Mouse (Mus musculus) lung, adult 18-20 months (tissue): ENCODE measurements around the gene Gm28043.
"Not testable (repeated sequence)": the region's sequence is repeated elsewhere in the genome, so short reads cannot be mapped to it uniquely, and the experiment has no call there.

Experiments used
- DNase-seq, 2 experiments: peaks; one replicate each; pipeline ENCODE4 v3.0.0; 2022; ENCODE audit warnings: mixed read lengths in 2 of 2

Gm28043 gene

DNA sequence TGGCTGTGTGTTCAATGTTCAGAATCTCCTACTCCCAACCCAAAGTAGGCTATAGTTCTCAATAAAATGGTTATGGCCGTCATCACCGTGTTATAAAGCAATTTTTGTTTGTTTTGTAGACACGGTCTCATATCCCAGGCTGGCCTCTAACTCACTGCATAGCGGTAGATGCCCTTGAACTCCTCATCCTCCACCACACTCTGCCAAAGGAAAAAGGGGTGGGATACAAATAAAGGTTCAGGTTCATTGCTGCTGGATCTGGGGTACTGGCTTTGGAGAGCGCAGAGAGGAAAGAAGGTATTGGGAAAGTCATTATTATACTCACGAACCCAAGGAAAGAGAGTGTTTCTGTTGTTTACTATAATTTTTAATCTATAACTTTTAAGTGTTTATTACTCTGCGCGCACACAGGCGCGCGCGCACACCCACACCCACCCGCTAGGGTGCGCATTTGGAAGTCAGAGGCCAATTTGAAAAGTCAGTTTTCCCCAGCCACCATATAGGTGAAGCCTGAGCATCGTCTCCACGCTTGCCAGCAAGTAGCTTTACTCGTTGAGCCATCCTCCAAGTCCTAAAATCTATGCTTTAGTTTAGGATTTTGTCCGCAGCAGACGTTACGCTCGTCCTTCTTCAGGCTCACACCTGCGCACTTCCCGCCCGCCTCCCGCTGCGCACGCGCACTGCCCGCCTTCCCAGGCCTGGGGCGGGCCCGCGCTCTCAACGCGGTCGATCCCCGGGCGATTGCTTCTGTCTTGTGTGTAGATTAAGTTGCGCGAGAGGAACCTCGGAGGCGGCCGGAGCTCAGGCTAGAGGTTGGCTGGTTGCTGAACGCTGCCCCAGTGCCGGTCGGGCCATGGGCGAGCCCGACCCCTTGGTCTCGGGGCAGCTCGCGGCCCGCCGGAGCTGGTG, at the start of gene Gm28043, which contains the start of gene Rnf8:
Gm28043 (plus strand) TSS at position 762 of the 909 bp plus-strand sequence.
Rnf8 (plus strand) TSS at position 676 of the 909 bp plus-strand sequence.
- peak; percentile 92 to 94 for DNase-seq

DNA sequence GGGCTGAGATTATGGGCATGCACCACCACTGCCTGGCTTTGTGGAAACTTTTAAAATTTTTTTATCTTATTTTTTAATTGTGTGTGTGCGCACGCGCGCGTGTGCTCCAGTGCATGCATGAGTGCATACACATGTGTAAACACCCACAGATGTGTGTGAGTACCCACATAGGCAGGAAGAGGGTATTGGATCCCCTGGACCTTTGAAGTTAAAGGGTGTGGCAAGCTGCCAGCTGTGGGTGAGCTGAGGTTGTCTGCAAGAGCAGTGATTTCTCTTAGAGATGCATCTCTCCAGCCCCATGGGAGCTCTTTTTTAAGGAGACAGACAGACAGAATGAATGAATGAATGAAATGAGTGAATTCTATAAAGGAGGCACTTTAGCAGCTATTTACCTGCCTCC, 49.2 kb upstream of the Gm28043 start:
- no peak for DNase-seq

DNA sequence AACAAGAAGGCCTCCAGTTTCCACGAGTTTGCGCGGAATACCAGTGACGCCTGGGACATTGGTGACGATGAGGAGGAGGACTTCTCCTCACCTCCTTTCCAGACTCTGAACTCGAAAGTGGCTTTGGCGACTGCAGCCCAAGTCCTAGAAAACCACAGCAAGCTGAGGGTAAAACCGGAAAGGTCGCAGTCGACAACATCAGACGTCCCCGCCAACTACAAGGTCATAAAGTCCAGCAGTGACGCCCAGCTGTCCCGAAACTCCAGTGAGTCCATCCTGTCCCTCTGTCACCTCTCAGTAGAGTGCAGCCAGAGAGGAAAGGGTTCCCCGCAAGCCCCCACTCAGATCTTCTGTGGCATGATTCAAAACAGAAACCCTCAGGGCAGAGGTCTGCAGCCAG, 46.2 kb upstream of the Gm28043 start:
- no peak for DNase-seq

DNA sequence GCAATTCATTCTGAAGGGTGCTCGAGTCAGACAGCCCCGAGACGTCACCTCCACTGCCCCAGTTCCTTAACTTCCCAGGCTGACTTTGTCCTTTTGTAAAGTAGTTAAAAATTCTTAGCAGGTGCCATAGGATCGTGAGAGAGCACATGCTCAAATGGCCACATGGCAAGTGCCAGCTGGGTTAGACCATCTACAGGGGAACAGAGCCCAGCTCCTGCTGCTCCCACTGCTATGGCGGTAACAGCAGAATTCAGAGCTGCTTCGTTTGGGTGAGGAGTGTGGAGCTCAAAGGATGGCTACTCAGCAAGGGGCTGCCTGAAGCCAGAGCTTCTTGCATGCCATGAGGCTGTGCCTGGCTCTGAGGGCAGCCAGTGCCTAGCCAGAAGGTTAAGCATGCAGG, 44.8 kb upstream of the Gm28043 start:
- DNase-seq = no peak

DNA sequence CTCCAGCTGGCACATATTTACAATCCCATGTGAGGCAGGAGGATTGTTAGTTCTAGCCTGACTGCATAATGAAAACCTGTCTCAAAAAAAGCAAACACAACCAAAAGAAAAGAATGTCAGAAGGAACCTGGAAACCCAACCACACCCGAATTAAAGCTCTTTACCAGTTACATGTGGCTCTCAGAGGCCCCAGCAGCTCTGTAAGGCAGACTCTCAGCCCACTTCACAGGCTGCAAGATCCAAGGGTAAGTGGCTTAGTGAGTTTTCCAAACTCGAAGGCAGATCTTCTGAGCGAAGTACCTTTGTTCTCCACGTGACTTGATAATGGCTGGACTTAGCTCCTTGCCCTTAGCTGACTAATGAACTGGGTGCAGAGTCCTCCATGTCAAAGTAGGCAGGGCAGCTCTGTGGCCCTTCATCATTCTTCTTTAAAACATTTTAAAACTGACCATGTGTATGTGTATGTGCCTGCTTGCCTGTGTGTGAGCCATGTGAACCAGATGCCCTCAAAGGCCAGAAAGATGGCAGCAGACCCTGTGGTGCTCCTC, 35.0 kb upstream of the Gm28043 start:
- peak in 1 of 2 experiments; percentile 50 for DNase-seq

DNA sequence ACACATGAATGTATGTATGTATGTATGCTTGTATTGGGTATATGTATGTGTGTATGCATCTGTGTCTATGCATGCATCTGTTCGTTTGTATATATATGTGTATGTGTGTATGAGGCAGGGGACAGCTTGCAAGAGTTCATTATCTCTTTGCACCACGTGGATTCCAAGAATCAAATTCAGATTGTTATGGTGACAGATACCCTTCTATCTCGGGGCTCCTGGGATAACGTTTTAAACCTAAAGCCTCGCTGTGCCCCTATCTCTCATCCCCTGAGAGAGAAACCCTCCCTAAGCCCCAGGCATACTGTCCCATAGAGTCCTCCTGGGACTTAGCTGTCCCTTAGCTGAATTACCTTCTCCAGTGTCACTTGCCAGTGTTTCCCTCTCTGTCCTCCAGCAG, 31.1 kb upstream of the Gm28043 start:
- no peak for DNase-seq

DNA sequence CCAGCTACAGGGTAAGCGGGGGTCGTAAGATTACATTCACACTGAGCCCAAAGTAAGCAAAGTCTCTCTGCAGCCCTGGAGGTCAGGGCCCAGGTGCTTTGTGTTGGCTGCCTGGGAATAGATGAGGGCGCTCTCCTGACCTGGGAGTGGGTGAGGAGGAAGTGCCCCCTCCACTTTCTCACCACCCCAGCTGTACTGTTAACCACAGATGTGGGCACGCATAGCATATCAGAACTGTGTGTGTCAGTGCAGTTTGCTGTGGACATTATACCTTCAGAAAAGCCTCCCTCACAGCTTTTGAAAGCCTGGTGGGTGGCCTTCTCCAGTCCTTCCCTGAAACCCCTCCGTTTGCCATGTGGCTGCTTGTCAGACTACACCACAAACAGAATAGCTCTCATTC, 30.4 kb upstream of the Gm28043 start:
- no peak for DNase-seq

DNA sequence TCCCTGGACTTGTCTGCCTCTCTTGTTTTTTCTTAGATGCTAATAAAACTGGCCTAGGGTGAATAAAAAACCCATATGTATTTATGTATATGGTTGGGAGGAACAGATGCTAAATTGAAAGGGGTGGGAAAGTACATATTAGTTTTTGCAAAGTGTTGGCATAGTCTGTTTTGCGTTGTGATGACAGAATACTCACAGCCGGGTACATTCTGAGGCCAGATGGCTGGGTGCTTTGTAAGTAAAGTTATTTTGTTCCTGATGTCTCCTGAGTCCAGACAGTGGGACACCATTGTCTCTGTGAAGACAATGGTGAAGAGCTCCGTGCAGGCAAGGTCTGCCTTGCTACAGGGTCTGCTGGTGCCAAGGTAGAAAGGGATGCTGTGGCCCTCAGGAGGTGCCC, 29.9 kb upstream of the Gm28043 start:
- no peak for DNase-seq

DNA sequence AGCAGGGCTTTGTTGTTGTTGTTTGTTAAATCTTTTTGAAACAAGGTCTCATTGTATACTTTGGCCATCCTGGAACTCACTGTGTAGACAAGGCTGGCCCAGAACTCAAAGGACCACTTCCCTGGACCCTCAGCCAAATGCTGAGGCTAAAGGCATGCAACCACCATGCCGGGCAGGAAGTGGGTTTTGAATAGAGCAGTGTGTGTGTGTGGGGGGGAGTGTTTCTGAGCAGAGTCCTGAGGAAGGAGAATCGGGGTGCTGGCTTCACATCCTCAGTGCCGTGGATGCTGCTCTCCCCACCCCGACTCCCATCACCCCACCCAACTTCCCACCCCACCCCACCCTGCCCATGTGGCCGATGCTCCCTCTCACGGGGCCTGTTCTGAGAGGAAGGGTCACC, 29.2 kb upstream of the Gm28043 start:
- no peak for DNase-seq

DNA sequence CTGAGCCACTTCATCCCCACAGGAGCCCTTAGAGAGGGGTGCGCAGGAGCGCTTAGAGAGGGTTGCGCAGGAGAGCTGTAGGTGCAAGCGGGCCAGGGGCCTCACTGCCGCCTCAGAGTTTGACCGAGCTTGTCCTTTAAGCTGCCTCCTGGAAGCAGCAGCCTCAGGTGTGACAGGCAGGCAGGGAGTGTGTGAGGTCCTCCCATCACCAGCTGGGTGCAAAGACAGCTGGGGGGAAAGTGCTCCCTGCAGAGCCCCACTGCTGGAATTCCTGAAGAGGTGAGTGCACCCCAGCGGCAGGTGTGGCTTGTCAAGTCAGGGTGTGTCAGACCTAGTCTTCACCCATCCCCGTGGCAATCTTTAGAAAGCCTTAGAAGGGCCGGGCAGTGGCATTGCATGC, 27.8 kb upstream of the Gm28043 start:
- DNase-seq = no peak

DNA sequence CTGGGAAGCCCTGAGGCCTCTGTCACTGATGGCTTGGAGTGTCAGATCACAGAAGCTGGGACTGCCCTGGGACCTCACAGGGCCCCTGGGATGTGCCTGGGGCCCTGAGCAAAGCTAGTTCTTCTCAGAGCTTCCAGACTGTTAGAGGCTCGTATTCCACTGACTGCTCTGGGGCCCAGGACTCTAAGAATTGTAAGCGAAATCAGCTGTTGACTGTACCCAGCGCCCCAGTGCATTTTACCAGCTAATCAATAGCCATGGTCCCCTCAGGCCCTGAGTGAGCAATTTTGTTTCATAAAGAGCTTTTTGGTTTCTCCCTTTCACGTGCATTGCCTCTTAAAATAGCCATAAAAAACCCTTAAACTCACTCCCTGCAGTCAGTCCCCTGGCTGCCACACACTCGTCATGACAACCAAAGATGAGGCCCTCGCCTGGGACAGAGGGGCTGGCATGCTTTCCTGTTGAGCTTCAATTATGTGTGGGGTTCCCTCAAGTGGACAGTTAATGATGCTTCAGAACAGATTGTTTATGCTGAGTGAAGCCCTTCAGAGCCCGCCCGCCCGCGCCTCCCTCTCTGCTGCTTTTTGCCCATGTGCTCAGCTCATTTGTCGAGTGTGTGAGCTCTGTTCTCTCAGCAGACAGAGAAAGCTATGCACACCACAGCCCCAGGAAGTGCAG, 25.3 kb upstream of the Gm28043 start:
- DNase-seq = no peak

DNA sequence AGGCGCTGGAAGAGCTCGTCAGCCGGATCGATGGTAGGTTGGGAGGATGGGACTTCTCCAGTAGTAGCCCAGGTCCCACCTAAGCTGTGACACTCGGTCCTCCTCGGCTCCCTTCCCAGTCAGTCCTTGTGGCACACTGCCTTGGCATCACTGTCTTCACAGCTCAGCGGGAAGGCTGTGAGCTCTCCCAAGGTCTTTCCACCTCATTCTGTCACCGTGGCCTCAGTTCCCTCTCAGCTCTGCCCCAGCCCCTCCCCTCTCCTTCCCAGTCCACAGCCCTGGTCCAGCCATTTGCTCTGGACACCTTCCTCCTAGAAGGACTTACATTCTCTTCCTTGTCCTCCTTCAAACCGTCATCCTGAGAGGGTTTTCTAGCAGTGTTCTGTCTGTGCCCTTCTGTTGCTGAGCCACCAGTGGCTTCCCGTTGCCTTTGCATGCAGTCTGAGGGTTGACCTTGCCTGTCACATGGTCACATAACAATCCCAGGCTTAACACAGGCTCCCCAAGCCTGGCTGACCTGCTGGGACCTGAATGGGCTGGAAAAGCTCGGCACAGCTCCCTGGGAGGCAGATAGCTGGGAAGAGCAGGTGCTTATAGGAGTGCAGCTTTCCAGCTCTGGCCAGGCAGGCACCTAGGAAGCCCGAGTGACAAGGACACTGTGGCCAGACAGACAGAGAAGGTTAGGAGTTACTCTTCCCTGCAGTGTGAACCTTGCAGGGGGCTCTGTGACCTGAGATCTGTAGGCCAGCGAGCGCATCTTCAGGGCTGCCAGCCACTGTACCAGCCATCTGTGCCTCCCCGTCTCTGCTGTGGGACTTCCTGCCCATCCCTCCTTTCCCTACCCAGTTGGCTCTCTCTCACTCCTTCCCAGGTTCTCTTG, 18.5 kb upstream of the Gm28043 start:
- DNase-seq = no peak

DNA sequence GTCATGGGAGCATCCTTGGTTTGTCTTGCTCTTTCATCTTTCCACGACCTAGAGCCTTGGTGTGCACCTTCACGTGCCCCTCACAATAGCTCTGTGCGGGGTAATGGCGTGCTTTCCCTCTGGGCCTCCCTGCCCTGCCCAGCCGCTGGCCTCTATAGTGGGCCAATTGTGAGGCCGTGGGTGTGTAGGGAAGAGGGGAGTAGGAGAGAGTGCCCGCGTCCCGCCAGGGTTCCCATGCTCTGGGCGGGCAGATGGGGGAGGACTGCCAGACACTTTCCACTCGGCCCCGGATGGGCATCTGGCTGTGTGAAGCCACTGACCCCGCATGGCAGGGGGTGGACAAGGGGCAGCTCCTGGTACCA, 17.9 kb upstream of the Gm28043 start:
- DNase-seq = no peak

DNA sequence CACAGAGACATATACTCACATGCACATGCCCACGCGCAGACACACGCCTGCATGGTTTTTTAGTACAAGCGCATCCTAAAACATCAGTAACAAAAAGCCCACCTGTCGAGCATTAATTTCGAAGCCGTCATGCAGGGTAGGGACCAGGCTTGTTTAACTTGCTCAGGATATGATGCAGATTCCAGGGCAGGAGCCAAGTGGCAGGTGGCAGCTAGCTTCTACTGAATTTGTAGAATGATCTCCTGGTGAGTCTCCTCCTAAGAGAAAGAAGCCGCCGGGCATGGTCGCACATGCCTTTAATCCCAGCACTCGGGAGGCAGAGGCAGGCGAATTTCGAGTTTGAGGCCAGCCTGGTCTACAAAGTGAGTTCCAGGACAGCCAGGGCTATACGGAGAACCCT, 15.6 kb upstream of the Gm28043 start:
- DNase-seq = no peak

DNA sequence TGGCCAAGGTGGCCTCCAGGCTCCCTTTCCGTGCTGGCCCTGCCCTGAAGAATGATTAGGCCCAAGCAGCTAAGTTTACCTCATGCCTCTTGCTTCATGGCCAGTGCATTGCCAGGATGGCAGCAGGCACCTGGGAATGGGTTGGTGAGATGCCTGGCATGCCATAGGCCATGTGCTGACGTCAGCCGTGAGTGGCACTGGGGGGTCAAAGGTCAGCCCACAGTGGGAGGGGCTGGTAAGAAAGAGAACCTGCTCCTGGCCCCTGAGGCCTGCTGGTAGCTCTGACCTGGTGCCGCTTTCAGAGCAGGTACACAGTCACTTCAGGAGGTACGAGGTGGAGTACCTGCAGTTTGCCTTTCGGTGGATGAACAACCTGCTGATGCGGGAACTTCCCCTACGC, 15.1 kb upstream of the Gm28043 start:
- peak; percentile 24 to 26 for DNase-seq

DNA sequence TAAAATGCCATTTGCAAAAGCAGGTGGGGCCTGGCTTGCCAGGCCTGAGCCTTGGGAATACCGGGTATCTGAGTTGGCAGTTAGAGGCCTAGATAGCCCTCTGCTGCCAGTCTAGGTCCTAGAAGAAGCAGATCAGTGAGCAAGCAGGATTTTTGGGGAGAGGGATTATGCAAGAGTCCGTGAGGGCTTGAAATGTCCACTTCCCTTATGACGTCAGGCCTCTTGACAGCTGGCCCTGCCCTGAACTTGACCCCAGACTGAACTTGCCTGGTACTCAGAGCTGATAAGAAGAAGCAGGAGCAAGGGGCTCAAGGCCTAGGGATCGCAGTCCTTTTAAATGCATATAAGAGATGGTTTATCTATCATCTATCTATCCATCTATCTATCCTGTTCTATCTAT, 13.3 kb upstream of the Gm28043 start:
- DNase-seq = peak; percentile 83 to 88

DNA sequence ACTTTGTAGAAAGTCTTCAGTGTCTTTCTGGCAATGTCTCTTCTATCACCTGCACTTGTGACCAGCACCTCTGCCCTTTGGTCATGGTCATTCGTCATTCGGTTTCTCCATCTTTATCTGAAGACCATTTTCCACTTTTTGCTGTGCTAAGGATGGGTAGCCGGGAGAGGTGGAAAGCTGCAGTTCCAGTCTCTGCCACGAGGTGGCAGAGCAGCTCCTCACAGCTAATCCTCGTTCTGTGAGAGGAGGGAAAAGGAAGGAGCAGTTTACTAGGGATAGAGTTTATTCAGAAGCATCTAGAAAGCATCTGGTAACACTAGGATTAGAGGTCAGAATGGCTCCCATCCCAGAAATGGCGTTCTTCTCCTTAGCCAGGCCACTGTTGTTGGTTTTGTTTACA, 11.4 kb upstream of the Gm28043 start:
- DNase-seq = peak; percentile 68 to 75

DNA sequence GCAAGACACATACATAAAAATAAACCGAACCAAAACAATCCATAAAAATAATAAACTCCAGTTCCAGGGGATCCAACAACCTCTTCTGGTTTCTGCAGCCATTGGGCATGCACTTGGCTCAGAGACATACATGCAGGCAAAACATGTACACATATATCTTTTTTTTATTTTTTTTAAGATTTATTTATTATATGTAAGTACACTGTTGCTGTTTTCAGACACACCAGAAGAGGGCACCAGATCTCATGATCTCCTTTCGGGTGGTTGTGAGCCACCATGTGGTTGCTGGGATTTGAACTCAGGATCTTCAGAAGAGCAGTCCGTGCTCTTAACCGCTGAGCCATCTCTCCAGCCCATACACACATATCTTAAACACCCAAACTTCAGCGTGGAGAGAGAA, 1.2 kb upstream of the Gm28043 start:
- DNase-seq = not testable (repeated sequence)

DNA sequence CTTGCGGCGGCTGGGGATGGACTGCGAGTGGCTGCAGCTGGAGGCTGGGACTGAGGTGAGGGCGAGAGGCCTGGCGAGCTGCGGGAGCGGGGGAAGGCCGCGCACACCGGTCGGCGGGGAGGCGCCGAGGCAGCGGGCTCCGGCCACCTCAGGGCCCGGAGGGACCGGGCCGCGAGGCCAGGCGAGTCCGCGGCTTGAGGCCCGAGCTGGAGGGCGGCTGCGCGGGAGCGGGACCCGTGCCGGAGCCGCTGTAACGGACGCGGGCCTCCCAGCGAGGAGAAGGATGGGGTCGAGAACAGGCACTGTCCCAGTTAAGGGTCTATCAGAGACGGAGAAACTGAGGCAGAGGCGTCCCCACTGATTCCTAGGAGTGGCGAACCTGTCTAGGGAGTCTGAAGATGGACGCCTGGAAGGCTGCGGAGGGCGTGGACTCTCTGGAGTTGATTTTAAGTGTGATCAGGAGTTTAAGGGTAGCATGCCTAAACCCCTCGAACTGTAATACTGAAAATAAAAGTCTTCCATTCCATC, 412 bp downstream of the Gm28043 start:
- DNase-seq = no peak

DNA sequence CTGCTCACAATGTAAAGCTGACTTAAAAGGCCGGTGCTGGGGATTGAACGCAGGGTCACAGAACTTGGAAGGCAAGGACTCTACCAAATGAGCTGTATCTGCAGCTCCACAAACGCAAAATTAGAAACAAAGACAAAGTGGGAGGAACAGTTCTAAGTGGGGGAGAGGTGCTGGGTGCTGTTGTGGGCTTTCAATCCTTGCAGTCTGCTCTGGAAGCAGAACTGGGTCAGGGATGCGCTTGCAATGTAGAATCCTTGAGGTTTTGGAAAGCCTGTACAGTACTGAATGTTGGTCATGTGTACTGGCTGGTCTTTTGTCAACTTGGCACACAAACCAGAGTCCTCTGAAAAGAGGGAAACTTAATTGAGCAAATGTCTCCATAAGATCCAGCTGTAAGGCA, 940 bp downstream of the Gm28043 start:
- no peak for DNase-seq

DNA sequence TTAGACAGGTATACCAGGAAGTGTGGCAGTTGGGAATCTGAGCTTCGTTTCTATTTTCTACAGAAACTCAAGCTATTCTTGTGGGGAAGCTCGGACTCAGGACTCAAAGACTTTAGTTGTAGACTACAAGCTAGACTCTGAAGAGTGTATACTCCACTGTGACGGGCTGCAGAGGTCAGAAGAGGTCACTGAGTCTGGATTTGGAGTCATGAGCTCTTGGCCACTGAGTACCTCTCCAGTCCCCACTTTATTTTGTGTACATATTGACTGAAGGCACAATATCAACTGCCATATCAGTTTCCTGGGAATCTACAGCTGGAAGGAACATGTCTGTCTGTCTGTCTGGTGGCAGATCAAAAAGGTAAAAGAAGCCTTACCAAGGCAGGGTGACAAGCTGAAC, 4.6 kb downstream of the Gm28043 start:
- DNase-seq = peak; percentile 51 to 68

DNA sequence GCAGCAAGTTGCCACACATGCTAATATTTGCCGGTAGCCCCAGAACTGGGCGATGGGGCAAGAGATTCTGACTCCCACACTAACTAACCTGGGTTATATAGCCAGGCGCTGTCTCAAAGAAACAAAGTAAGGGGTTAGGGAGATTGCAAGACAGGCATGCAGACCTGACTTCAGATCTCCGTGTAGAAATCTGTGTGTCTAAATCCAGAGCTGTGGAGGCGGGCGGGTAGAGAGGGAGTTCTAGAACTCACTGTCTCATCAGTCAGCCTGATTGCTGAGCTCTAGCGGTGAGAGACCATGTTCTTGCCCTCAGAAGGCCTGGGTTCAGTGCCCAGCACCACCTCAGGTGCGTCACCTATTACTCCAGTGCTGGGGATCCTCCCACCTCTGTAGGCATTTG, 8.8 kb downstream of the Gm28043 start:
- DNase-seq = no peak

DNA sequence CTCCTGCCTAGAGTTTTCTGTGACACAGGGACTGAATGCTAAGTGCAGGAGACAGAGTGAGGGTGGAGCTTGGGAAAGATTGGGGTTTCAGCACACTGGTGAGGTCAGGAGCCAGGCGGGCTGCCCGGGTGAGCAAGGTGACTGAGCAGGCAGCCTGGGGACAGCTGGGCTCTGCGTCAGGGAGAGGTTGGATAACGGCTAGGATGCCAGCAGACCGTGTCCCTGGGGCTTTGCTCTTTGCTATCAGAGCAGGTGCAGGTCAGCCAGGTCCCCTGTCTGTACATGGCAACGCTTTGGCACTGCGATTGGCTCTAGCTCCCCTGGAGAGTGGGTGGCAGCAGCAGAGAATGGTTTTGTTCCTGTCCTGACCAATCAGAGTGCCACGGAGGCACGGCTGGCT, 12.6 kb downstream of the Gm28043 start:
- DNase-seq = no peak
